Mouse (Mus musculus): ENCODE measurements around the gene BC030499.

Gene BC030499

DNA sequence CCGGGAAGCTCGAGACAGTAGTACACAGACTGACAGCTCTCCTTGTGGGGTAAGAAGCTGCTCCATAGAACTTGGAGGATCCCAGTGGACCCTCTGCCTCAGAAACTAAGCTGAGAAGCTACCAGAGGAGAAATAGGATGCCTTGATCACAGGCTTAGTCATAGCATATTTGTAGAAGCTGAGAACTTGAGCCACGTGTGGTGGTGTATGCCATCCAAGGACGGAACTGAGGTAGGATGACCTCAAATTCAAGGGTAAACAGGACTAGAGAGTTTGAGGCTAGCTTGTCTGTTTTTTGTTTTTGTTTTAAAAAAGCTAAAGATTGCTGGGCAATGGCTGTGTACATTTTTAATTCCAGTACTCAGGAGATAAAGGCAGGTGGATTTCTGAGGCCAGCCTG, 14.6 kb downstream of the BC030499 start:
- no peak for DNase-seq (ENCODE audit: inconsistent ontology term)

DNA sequence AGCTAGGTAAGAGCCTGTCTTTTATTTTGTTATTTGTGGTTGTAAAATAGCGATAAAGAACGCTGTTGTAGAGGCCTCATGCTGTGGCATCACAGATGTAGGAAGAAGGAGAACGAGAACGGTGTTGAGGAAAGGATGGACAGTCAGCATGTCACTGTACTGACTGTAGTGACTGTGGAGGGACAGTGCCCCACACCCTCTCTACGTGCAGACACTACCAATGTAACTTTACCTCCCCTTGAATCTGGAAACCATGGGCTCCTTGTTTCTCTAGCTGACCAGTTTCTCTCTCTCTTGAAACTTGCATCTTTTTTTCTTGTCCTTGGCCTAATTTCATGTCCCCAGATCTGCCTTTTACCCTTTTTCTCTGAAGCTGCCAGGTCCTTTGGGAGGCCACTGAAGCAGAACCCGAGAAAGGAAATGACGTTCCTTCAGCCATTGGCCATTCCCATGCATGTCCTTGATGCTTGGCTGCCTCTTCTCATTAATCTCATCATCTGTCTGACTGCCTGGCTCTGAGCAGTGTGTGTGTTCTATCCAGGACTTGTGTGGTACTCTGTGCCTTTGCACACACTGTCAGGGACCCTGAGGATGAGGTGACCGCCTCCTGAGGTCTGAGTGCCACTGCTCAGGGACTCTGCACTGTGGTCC, 20.3 kb downstream of the BC030499 start:
- DNase-seq (ENCODE audit: inconsistent ontology term), result no peak

DNA sequence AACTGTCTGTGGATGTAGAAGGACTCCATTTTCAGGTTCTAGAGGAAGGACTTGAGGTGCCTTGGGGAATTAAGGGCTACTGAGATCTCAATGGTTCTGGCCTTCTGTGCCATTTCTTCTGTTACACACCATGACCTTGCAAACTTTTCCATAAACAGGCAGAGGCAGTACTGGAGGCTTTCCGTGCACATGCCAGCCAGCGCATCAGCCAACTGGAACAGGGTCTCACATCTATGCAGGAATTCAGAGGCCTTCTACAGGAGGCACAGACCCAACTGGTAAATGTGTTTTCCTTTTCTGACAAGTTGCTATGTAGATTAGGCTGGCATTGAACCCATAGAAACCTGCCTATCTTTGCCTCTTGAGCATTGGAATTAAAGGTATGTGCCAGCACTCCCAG, 23.0 kb downstream of the BC030499 start:
- no peak for DNase-seq (ENCODE audit: inconsistent ontology term)

DNA sequence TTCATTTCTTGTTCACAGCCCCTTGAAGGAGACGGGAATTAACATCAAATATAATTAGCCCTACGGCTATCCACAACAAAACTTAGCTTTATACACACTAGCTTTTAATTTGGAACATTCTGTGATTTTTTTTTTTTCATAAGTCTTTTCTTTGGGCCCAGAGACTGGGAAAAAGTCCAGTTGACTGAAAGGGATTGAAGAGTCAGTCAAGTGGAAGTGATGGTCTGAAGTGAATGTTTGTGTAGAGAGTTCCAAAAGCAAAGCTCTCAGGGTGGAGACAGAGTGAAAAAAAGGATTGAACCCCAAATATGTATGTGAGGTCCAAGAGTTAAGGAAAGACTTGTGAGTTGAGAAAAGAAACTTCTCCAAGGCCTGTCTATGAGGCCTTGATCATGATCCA, 27.8 kb downstream of the BC030499 start:
- no peak for DNase-seq (ENCODE audit: inconsistent ontology term)

DNA sequence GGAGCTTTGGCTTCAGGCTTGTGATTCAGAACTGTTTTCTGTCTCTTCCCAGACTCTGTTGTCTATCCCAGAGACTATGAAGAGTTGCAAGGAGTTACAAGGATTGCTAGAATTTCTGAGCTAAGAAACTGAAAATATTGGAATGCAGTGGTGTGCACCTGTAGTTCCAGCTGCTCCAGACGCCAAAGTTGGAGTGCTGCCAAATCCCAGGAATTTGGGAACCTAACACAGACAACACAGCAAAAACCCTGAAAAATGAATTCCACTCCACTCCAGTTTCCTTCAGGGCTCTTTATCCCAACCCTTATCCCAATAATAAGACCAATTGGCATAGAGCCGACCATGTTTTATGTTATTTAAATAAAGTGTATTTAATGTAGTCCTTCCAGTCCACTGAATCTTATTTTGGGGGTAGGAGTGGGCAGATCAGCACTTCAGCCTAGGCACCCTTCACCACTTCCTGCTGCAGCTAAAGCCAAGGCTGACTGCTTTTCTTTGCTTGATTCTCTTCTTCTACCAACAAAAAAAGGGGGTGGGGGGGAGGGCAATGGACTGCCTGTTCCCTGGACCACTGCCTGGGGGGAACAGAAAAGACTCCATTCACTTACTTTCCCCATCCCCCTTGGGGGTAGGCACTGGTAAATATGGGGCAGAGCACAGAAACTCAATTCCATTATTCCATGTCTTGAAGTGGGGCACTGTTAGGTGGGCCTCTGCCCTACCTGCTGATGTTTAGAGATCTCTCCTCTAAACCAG, 31.6 kb downstream of the BC030499 start:
- DNase-seq (ENCODE audit: inconsistent ontology term), result no peak

DNA sequence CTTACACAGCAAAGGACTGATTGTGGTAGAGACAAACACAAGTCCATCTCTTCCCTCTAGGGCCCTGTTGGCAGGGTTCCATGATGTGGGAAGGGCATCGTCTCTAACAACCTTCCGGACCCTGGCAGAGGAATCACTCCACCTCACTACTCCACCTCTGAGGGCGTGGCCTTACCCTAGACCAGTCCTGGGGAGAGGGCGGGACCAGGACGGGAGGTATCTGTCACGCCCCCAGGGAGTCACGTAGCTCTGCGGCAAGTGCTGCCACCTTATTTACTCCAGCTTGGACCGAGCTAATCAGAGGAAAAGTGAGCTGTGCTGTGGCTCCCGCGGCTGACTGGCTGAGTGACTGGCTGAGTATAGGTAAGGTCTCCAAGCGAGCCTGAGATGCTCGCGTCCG, 32.2 kb downstream of the BC030499 start, which contains the start of gene Aldoc:
Gene Aldoc (plus strand): TSS at position 109 of the 400 bp plus-strand sequence.
- DNase-seq (ENCODE audit: inconsistent ontology term), result peak; percentile 84

DNA sequence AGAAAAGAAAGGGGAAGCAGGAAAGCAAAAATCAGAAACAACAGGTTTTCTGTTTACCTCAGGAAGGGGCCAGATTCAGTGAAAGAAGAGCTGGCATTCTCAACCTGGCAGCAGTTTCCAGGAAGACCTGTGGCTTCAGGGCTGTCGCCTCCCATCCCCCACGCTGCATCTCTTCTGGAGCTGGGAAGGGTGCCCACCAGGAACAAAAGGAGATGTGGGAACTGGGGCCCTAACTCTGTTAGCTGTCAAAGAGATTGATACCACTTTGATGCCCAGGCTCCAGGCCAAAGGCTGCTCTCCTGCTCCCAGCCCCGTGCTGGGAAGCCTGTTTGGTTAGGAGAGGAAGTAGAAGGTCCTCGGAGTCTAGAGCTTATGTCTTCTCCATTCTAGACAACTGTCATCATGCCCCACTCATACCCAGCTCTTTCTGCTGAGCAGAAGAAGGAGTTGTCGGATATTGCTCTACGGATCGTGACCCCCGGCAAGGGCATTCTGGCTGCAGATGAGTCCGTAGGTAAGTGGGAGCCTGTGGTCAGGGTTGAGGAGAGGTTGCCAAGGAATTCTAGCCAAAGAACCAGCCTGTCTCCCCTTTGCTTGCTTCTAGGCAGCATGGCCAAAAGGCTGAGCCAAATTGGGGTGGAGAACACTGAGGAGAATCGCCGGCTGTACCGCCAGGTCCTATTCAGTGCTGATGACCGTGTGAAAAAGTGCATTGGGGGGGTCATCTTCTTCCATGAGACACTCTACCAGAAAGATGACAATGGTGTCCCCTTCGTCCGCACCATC, 33.6 kb downstream of the BC030499 start:
- peak; percentile 62 for DNase-seq (ENCODE audit: inconsistent ontology term)

DNA sequence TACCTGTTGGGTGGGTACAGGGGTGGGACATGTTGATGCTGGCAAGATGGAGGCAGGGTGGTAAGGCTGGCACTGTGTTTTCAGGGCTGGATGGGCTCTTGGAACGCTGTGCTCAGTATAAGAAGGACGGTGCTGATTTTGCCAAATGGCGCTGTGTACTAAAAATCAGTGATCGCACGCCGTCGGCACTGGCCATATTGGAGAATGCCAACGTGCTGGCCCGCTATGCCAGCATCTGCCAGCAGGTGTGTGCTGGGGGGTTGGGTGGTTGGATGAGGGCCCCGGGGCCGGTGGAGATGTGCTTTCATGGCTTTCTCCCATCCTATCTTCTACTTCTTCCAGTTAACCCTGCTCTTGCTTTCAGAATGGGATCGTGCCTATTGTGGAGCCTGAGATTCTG, 34.3 kb downstream of the BC030499 start:
- DNase-seq (ENCODE audit: inconsistent ontology term), result no peak

DNA sequence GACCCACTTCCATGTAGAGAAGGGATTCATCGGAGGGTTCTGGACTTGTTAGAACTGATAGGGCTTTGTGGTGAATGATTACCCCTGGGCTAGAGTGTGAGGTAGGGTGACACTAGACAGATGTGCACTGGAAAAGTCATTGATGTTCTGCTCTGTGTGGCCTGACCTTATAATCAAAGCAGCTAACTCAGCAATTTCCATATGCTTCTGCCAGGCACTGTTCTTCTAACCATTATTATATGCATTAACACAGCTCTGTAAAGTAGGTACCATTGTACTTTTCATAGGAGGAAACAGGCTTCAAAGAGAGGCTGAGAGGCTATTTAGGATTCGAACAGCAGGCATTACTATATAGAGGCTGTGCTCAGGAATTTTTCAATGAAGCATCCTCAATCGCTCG, 36.6 kb downstream of the BC030499 start:
- DNase-seq (ENCODE audit: inconsistent ontology term), result no peak

DNA sequence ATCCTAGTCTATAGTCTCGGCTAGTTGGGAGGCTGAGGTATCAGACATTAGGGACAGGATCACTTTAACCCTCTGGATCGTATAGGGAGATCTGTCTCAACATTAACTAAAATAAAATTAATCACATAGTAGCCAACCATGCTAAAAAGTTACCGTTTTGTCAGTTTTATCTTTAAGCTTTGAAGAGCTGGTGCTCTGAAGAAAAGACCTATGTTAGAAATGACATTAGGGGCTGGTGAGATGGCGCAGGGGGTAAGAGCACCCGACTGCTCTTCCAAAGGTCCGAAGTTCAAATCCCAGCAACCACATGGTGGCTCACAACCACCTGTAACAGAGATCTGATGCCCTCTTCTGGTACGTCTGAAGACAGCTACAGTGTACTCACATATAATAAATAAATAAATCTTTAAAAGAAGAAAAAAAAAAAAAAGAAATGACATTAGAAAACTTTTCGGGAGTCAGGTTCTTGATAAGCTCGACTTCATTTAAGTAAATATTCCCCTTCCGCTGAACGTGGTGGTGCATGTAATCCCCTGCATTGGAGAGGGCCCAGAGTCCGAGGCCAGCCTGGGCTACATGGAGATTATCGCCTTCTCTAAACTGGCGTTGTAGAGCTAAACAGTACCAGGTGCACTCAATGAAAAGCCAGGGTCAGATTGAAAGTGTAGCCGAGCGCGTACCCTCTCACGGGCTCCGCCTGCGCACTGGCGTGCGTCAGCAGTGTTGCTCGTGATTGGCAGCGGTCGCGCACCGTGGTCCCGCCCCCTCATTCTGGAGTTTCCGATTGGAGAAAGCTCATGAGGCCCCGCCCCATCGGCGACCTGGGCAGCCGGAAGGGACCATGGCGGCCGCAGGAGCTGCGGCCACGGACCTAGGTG, 37.2 kb downstream of the BC030499 start, which contains the start of gene Pigs:
Gene Pigs (plus strand): TSS at position 782 of the 878 bp plus-strand sequence.
- peak; percentile 97 for DNase-seq (ENCODE audit: inconsistent ontology term)

DNA sequence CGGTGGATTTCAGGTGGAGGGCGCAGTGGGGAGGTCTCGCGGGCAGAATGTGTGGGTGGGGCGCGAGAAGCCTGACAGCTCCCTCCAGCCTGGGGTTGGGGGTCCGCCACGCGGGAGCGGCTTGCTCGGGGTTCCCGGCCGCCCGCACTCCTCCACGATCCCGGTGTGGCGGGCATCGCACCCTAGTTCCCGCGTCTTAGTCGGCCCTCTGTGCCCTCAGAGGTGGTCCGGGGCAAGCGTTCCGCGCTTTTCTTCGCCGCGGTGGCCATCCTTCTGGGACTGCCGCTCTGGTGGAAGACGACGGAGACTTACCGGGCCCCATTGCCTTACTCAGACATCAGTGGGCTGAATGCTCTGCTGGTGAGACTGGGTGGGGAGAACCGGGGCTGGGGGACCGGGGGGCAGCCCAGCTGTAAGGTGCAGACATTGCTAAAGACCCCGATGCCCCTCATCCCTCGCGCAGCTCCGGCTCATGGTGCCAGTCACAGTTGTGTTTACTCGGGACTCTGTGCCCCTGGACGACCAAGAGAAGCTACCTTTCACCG, 37.9 kb downstream of the BC030499 start:
- no peak for DNase-seq (ENCODE audit: inconsistent ontology term)

DNA sequence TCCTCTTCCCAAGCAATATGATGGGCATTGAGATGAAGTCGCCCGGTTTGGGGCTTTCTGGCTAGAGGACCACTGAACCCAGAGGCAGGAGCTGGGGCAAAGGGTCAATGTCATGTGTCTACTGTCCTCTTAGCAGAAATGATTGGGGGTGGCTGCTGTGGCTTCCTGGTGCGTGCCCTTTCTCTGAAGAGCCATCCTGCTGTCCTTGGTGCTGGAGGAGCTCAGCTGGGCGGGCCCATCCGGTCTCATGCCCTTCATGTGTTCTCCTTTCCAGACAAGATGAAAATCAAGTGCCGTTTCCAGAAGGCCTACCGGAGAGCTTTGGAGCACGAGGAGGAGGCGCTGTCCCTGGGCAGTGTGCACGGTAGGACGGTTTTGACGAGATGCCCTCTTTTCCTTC, 42.0 kb downstream of the BC030499 start:
- DNase-seq (ENCODE audit: inconsistent ontology term), result no peak

DNA sequence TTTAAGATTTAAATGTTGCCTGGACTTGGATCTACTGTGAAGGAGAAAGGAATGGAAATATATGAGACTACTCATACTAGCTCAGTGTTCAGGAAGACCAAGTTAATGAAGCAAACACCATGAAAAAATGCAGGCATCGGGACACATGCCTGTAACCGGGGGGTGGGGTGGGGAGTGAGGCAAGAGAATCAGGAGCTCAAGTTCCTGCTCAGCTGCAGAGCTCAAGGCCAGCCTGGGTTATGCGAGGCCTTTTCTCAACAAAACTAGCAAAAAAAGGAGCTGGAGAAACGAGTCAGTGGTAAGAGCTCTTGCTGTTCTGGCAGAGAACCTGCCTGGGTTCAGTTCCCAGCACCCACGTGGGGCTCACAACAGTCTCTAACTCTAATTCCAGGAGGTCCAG, 43.4 kb downstream of the BC030499 start:
- no peak for DNase-seq (ENCODE audit: inconsistent ontology term)

DNA sequence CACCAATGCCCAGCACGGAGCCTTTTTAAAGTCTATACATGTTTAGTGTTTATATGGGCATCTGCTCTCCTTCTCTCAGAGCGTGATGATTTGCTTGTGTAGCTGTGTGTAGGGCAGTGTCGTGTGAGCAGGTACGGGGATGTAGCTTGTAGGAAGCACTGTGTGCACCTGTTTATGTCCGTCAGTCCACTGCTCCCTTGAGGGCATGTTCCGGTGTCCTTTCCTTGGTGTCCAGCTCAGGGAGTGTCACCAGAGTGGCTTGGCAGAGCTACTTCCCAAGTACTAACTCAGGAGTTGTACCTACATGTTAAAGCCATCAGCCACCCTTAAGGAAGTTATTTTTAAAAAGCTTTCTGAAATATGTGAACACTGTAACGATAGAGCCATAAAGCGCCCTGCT, 46.4 kb downstream of the BC030499 start:
- DNase-seq (ENCODE audit: inconsistent ontology term), result no peak

DNA sequence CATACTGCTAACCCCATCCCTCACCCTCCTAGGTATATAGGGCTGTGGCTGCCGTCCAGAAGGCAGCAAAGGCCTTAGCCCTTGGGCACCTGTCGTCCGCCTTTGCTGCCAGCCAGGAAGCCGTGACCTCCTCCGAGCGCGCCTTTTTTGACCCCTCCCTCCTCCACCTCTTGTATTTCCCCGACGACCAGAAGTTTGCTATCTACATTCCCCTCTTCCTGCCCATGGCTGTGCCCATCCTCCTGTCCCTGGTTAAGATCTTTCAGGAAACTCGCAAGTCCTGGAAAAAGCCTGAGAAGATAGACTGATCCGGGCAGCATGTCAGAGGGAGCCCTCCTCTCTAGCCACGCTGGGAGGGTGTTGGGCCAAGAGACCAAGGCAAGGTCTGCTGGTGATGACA, 51.1 kb downstream of the BC030499 start:
- DNase-seq (ENCODE audit: inconsistent ontology term), result no peak

DNA sequence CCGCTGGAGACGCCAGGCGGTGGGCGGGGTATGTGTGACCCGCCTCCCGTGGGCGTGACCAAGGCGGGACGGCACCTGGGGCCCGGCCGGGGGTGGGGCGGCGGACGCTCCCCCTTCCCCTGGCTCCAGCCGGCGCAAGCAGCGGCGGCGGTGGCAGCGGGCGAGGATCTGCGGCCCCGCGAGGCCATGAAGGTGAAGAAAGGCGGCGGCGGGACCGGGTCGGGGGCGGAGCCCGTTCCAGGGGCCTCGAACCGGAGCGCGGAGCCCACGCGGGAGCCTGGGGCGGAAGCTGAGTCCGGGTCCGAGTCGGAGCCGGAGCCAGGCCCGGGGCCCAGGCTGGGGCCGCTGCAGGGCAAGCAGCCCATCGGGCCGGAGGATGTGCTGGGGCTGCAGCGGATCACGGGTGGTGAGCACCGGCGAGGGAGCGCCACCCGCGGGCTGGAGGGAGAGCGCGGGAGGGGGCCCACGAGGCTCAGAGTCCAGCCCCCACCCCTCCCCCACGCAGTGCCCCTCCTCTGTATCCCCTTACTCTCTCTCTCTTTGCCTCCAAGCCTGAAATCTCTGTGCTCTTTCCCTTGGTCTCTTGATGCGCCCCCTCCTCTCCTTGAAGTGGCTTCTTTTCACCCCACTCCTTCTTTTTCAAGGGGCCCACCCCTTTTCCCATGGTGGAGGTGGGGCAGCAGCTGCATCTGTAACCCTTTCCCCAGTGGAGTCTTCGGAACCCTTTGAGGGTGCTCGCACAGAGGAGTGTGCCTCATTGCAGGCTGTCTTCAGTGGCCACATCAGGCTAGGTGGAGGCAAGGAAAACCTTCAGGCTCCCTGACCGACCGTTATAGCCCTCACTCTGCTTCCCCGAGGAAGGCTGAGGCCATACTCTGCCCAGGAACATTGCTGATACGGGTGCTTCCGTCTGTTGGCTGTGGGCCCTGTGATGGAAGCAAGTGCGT, 53.0 kb downstream of the BC030499 start, which contains the start of gene Unc119:
Gene Unc119 (plus strand): TSS at position 102 of the 947 bp plus-strand sequence.
- peak; percentile 80 for DNase-seq (ENCODE audit: inconsistent ontology term)

DNA sequence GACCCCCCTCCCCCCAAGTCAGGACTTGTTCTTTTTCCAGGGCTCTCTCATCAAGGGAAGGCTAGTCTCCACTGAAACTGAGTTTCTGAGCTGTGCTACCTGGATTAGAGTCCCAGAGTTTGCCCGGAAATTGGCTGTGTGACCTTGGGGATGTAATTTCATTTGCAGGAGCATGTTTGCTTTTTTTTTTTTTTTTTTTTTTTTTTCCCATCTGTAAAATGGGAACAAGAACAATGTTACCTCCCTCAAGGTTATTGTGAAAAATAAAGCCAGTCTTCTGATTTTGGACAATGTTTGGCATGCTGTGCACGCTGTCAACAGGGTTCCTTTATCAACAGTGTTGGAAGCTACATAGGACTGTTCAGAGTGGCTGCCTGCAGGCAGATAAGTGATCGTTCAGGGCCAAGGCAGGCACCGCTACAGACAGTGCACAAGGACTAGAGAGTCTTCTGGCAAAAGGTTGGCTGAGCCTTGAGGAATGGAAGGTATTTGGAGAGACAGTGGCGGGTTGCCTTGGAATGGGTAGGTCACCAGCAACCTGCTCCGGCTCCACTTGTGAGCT, 53.8 kb downstream of the BC030499 start:
- DNase-seq (ENCODE audit: inconsistent ontology term), result peak; percentile 40

DNA sequence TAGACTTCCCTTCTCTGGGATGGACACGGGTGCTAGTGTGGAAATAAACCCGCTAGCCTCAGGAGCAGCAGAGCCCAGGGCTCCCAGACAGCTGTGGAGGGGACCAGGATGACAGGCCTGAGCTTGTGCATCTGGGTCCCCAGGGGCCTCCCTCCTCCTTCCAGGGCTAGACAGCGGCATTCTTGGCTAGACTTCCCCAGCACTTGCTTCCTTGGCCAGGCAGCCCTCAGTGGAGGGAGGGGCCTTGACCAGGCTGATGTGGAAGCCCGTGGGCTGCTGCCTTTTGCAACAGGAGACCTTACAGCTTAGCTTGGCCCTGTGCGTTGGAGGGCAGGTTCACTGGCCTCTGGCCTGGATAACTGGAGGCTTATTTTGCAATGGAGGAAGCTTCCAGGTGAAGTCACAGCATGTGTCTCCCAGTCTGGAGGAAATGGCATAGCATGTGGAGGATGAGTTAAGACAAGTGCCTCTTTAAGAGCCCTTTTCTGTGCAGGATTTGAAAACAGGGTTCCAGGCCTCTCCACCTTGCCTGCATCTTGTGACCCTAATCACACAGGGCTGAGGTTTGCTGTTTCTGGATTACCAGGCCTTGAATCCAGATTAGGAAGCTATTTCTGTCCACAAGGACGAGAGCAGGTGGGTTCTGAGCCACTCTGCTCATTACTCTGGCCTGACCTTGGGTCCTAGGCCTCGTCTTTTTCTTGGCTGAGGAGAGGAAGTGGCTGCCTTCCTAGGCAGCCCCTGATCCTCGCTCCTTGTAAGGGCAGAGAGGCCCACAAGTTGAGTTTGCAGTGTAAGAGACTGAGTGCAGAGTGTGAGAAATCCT, 54.5 kb downstream of the BC030499 start:
- DNase-seq (ENCODE audit: inconsistent ontology term), result peak; percentile 52

DNA sequence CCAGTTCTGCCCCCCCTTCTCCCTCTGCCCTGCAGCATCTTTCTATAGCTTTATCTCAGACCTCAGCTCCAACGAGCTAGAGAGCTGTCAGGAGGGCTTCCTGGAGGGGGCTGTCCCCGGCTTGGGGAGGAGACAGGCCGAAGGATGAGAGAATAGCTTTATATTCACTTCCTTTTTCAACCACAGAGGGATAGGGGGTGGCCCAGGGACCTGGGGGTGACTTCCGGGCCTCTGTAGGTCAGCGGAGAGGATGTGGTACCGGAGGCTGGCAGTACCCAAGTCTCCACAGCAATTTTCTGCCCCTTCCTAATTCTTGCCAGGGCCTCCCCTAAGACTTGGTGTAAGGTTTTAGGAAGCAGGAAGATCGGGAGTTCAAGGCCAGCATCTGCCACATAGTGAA, 55.2 kb downstream of the BC030499 start:
- DNase-seq (ENCODE audit: inconsistent ontology term), result no peak

Measured in Muller cell, postnatal 12 days (primary cell).